Mouse (Mus musculus): ENCODE measurements around the gene Snrpg. TPM values are rescaled to one million over a fixed set of nuclear protein-coding genes. Genes with fewer than 3 reads are reported as not detected.
A peak's percentile ranks its signal among the peaks of the same experiment; 100 is the strongest.

Gene Snrpg
- polyA plus RNA-seq, 1 experiment = 62.2 TPM

DNA sequence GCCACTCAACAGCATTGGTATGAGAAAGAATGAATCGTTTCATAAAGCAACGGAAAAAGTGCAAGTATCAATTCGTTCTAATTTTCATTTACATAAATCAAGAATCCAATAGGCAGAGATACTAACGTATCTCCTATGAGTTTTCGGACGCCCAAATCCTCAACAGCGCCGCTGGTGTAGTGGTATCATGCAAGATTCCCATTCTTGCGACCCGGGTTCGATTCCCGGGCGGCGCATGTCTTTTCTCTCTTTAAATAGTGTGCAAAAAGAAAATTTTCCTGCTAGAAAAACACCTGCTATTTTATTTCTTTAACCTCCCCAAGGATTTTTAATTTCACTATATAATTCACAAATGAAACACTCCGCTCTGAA lies 32.6 kb downstream of the Snrpg start:
- Histone ChIP-seq H3K27me3 (ENCODE audit: control insufficient read depth, insufficient read depth, low read length) (no peaks in the 10 kb centered on the region), H3K4me3 (replicated peaks; ENCODE audit: insufficient read depth, low read depth, low read length) (peak overlapping the region; percentile 92), H3K4me1 (ENCODE audit: control insufficient read depth, insufficient read depth, low read length) (no peaks in the 10 kb centered on the region; the same call in 1 of the 2 replicates), H3K27ac (ENCODE audit: insufficient read depth, low read length) (no peak overlapping the region)
- WGBS = under 1% methylated on average over 15 of the region's 15 CpGs
- no peak for TF ChIP-seq CTCF (IDR thresholded peaks at IDR 0.05; ENCODE audit: borderline replicate concordance, insufficient read depth, low read depth, low read length)
- TF ChIP-seq POLR2A (IDR thresholded peaks at IDR 0.05; ENCODE audit: borderline replicate concordance, insufficient read depth, low read length) = no peak
- peak in 1 of 2 experiments; percentile 94 for DNase-seq

- under 1% methylated on average over 62 of the region's 62 CpGs for WGBS
- Histone ChIP-seq H3K4me1 (ENCODE audit: control insufficient read depth, insufficient read depth, low read length) (no peaks in the 10 kb centered on the region; the same call in 1 of the 2 replicates), H3K4me3 (replicated peaks; ENCODE audit: insufficient read depth, low read depth, low read length) (peak within 1 kb of the TSS; percentile 92), H3K27ac (ENCODE audit: insufficient read depth, low read length) (peak within 1 kb of the TSS; percentile 92), H3K27me3 (ENCODE audit: control insufficient read depth, insufficient read depth, low read length) (no peaks in the 10 kb centered on the region)
- TF ChIP-seq CTCF (IDR thresholded peaks at IDR 0.05; ENCODE audit: borderline replicate concordance, insufficient read depth, low read depth, low read length) = no peak
- peak; percentile 65; the same call in 1 of the 2 replicates for TF ChIP-seq POLR2A (IDR thresholded peaks at IDR 0.05; ENCODE audit: borderline replicate concordance, insufficient read depth, low read length)
- DNase-seq = peak; percentile 97 to 99
These were observed 33.2 kb downstream of the Snrpg start, which contains the start of gene Tia1 for GRCm38 (mm10) chr6:86404100-86404861. TSS of gene Tia1 (plus strand) at chr6:86404219.

- no peak for TF ChIP-seq CTCF (IDR thresholded peaks at IDR 0.05; ENCODE audit: borderline replicate concordance, insufficient read depth, low read depth, low read length)
- TF ChIP-seq POLR2A (IDR thresholded peaks at IDR 0.05; ENCODE audit: borderline replicate concordance, insufficient read depth, low read length) = no peak
- DNase-seq = peak in 1 of 2 experiments; percentile 24
- H3K4me1 ChIP-seq (ENCODE audit: control insufficient read depth, insufficient read depth, low read length) = no peaks in the 10 kb centered on the region; the same call in 1 of the 2 replicates
- under 1% methylated on average over 11 of the region's 11 CpGs for WGBS
- H3K27me3 ChIP-seq (ENCODE audit: control insufficient read depth, insufficient read depth, low read length) = no peaks in the 10 kb centered on the region
- no peak overlapping the region for H3K27ac ChIP-seq (ENCODE audit: insufficient read depth, low read length)
- H3K4me3 ChIP-seq (replicated peaks; ENCODE audit: insufficient read depth, low read depth, low read length) = peak overlapping the region; percentile 92
These were observed 33.9 kb downstream of the Snrpg start for GRCm38 (mm10) chr6:86404996-86405395.

- DNase-seq = peak in 1 of 2 experiments; percentile 30
- TF ChIP-seq CTCF (IDR thresholded peaks at IDR 0.05; ENCODE audit: borderline replicate concordance, insufficient read depth, low read depth, low read length) = no peak
- Histone ChIP-seq H3K27me3 (ENCODE audit: control insufficient read depth, insufficient read depth, low read length) (no peaks in the 10 kb centered on the region), H3K4me1 (ENCODE audit: control insufficient read depth, insufficient read depth, low read length) (no peaks in the 10 kb centered on the region; the same call in 1 of the 2 replicates), H3K4me3 (replicated peaks; ENCODE audit: insufficient read depth, low read depth, low read length) (peak overlapping the region; percentile 43), H3K27ac (ENCODE audit: insufficient read depth, low read length) (no peak overlapping the region)
These were observed 35.2 kb downstream of the Snrpg start for GRCm38 (mm10) chr6:86406306-86406705.

DNA sequence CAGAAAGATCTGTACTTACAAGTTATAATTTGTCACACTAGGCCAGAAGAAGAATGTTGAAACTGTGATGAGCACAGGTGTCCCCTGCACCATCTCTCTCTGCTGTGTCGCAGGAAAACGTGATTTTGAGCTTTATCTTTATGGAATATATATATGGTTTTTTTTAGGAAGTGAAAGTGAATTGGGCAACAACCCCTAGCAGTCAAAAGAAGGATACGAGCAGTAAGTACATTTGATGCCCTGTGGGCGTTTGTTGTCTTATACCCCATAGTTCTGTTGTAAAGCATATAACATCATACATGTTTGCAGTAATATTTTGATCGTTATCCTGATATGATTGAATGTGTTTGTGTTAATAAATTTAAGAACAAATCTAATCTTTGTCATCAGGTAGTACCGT lies 47.6 kb downstream of the Snrpg start:
- H3K27ac ChIP-seq (ENCODE audit: insufficient read depth, low read length) = no peak overlapping the region
- WGBS = 92% methylated on average over 6 of the region's 6 CpGs
- DNase-seq = no peak
- H3K4me3 ChIP-seq (replicated peaks; ENCODE audit: insufficient read depth, low read depth, low read length) = no peak overlapping the region
- H3K27me3 ChIP-seq (ENCODE audit: control insufficient read depth, insufficient read depth, low read length) = no peaks in the 10 kb centered on the region
- H3K4me1 ChIP-seq (ENCODE audit: control insufficient read depth, insufficient read depth, low read length) = no peaks in the 10 kb centered on the region
- TF ChIP-seq POLR2A (IDR thresholded peaks at IDR 0.05; ENCODE audit: borderline replicate concordance, insufficient read depth, low read length) (no peak), CTCF (IDR thresholded peaks at IDR 0.05; ENCODE audit: borderline replicate concordance, insufficient read depth, low read depth, low read length) (no peak)

GRCm38 (mm10) chr6:86419239-86419638 lies 48.1 kb downstream of the Snrpg start:
- TF ChIP-seq POLR2A (IDR thresholded peaks at IDR 0.05; ENCODE audit: borderline replicate concordance, insufficient read depth, low read length) (no peak), CTCF (IDR thresholded peaks at IDR 0.05; ENCODE audit: borderline replicate concordance, insufficient read depth, low read depth, low read length) (no peak)
- 85% methylated on average over 3 of the region's 3 CpGs for whole genome bisulfite sequencing
- Histone ChIP-seq H3K27me3 (ENCODE audit: control insufficient read depth, insufficient read depth, low read length) (no peaks in the 10 kb centered on the region), H3K4me1 (ENCODE audit: control insufficient read depth, insufficient read depth, low read length) (no peaks in the 10 kb centered on the region), H3K4me3 (replicated peaks; ENCODE audit: insufficient read depth, low read depth, low read length) (no peak overlapping the region), H3K27ac (ENCODE audit: insufficient read depth, low read length) (no peak overlapping the region)
- DNase-seq = no peak

GRCm38 (mm10) chr6:86420491-86420890 lies 49.4 kb downstream of the Snrpg start:
- H3K27me3 ChIP-seq (ENCODE audit: control insufficient read depth, insufficient read depth, low read length) = no peaks in the 10 kb centered on the region
- H3K27ac ChIP-seq (ENCODE audit: insufficient read depth, low read length) = no peak overlapping the region
- no peak for TF ChIP-seq POLR2A (IDR thresholded peaks at IDR 0.05; ENCODE audit: borderline replicate concordance, insufficient read depth, low read length)
- TF ChIP-seq CTCF (IDR thresholded peaks at IDR 0.05; ENCODE audit: borderline replicate concordance, insufficient read depth, low read depth, low read length) = 0 out of 2 replicates have a peak, but pooled peaks have one; percentile 13
- DNase-seq = no peak
- no peak overlapping the region for H3K4me3 ChIP-seq (replicated peaks; ENCODE audit: insufficient read depth, low read depth, low read length)
- WGBS = 66% methylated on average over 6 of the region's 6 CpGs
- H3K4me1 ChIP-seq (ENCODE audit: control insufficient read depth, insufficient read depth, low read length) = no peaks in the 10 kb centered on the region

DNA sequence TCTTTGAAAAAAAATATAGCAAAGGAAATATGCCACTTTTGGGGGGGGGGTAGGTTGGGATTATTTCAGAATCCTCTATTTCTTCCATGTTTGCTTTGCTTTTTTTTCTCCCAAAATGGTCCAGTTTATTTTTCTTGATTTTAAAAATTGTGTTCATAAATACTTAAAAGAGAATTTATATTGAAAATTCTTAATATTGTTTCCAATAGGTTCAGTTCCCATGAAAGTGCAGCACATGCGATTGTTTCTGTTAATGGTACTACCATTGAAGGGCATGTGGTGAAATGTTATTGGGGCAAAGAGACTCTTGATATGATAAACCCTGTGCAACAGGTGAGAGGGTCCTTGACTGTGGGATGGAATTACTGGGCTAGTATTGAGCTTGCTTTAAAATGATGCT lies 55.3 kb downstream of the Snrpg start, which contains the start of gene Gm44790:
Gene Gm44790 (plus strand): TSS at position 301 of the 400 bp plus-strand sequence.
- DNase-seq = no peak
- WGBS = 100% methylated on average over 1 of the region's 1 CpGs
- Histone ChIP-seq H3K27ac (ENCODE audit: insufficient read depth, low read length) (no peak within 1 kb of the TSS), H3K4me3 (replicated peaks; ENCODE audit: insufficient read depth, low read depth, low read length) (no peak within 1 kb of the TSS), H3K4me1 (ENCODE audit: control insufficient read depth, insufficient read depth, low read length) (no peaks in the 10 kb centered on the region), H3K27me3 (ENCODE audit: control insufficient read depth, insufficient read depth, low read length) (no peaks in the 10 kb centered on the region)
- TF ChIP-seq CTCF (IDR thresholded peaks at IDR 0.05; ENCODE audit: borderline replicate concordance, insufficient read depth, low read depth, low read length) (no peak), POLR2A (IDR thresholded peaks at IDR 0.05; ENCODE audit: borderline replicate concordance, insufficient read depth, low read length) (no peak)

Other genes starting within 250 kb of the Snrpg start
- gene Tgfa, start 176.1 kb upstream of the Snrpg start, polyA plus RNA-seq (2012; rRNA removed) = 13.9 and 16.1 TPM in 2 replicates
- gene Fam136a, start 5.7 kb upstream of the Snrpg start, polyA plus RNA-seq (2012; rRNA removed) = 22.4 and 22.6 TPM in 2 replicates
- gene Pcyox1, start 25.9 kb downstream of the Snrpg start, polyA plus RNA-seq (2012; rRNA removed) = 59.5 and 61.1 TPM in 2 replicates
- gene Tia1, start 32.9 kb downstream of the Snrpg start, polyA plus RNA-seq (2012; rRNA removed) = 119 and 133 TPM in 2 replicates
- 0.82 and 1.1 TPM in 2 replicates for gene Gm44790, start 55.4 kb downstream of the Snrpg start, polyA plus RNA-seq (2012; rRNA removed)
- gene C87436, start 67.1 kb downstream of the Snrpg start, polyA plus RNA-seq (2012; rRNA removed) = 24.3 and 25.3 TPM in 2 replicates
- 179 and 186 TPM in 2 replicates for gene Pcbp1, start 155.0 kb downstream of the Snrpg start, polyA plus RNA-seq (2012; rRNA removed)